Mouse (Mus musculus) E14TG2a.4 (cell line): ENCODE results near the gene Bmpr1b.

Experiments used
- H3K27me3 ChIP-seq: 2 replicates; pipeline ENCODE4 v1.6.1; 2014; ENCODE audit warnings: low read length, control low read depth; ENCODE audit not compliant: insufficient read depth
- H3K36me3 ChIP-seq: 2 replicates; pipeline ENCODE4 v1.6.1; 2014; ENCODE audit warnings: low read length, control low read depth; ENCODE audit not compliant: insufficient read depth
- H3K4me1 ChIP-seq: replicated peaks from 2 replicates; pipeline ENCODE4 v1.6.1; 2014; ENCODE audit warnings: low read depth, low read length, control low read depth
- H3K4me3 ChIP-seq: replicated peaks from 2 replicates; pipeline ENCODE4 v1.5.1; 2014; ENCODE audit warnings: mild to moderate bottlenecking, low read length
- H3K9me3 ChIP-seq: 2 replicates; pipeline ENCODE4 v1.6.1; 2014; ENCODE audit warnings: low read length, control low read depth
- CTCF ChIP-seq: conservative IDR thresholded peaks from 2 replicates; pipeline ENCODE4 v1.5.1; 2014; ENCODE audit warnings: low read length
- NANOG ChIP-seq: IDR thresholded peaks from 2 replicates; pipeline ENCODE4 v1.6.1; 2014; ENCODE audit warnings: borderline replicate concordance, low read length, mixed read lengths
- POU5F1 ChIP-seq: IDR thresholded peaks from 2 replicates; pipeline ENCODE4 v1.6.1; 2014; ENCODE audit warnings: low read length, borderline replicate concordance

The Bmpr1b gene

DNA sequence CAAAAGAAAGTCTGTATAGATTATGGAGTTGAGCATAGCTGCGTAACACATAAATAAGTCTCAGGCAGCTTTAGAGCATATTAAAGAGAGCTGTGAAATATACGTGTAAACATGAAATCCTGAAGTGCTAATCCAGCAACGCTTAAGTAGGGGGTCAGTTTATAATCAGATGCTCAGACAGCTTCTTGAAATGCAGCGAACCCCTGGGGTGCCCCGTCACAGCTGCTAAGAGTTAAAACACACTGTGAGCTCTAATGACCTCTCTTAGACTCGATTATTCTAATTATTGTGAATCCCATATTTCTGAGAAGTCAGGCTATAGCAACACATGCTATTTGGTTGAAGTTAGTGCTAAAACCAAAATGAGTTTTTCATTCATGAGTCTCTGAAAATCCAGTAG is 45.0 kb downstream of the Bmpr1b start:
- Histone ChIP-seq H3K4me3 (no peak overlapping the region), H3K9me3 (no peaks in the 10 kb centered on the region), H3K4me1 (no peaks in the 10 kb centered on the region), H3K27me3 (no peaks in the 10 kb centered on the region), H3K36me3 (no peaks in the 10 kb centered on the region)
- TF ChIP-seq POU5F1 (no peak), NANOG (no peak), CTCF (no peak)

DNA sequence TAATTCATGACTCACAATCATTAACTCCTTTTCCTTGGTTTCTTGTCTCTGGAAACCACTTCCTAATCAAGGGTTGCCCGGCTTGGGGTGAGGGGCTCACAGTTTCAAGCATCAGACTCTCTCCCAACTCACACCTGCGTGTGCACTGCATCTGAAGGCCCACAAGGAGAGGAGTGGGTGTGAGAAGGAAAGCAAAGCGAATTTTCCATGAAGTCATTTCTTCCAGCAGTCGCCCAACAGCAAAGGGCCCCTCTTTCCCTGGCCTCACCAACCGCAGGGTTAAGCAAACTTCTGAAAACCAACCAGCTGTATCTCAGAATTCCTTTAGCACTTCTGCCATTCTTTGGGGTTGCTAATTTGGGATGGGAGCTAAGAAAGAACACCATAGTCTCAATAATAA is 46.8 kb downstream of the Bmpr1b start:
- no peaks in the 10 kb centered on the region for H3K27me3 ChIP-seq
- no peak overlapping the region for H3K4me3 ChIP-seq
- H3K4me1 ChIP-seq = no peaks in the 10 kb centered on the region
- no peaks in the 10 kb centered on the region for H3K36me3 ChIP-seq
- no peaks in the 10 kb centered on the region for H3K9me3 ChIP-seq
- TF ChIP-seq CTCF (no peak), POU5F1 (no peak), NANOG (no peak)

DNA sequence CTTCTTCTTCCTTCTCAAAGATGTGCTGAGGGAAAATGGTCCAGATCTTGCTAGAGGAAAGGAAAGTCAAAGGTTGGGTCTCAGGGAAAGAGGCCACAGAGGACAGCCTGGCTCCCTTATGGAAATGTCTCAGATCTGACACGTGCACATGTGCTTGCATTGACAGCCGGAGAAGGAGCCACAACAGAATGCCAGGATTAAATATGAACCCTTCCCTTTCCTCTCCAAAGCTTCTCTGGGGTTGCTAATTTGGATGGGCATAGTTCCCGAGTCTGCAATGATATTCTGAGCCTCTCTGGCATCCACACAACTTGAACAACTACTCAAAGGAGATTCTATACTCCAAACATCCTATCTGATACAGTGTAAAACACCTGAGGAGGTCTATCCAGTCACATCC is 48.4 kb downstream of the Bmpr1b start:
- H3K36me3 ChIP-seq = no peaks in the 10 kb centered on the region
- TF ChIP-seq NANOG (no peak), CTCF (no peak), POU5F1 (no peak)

DNA sequence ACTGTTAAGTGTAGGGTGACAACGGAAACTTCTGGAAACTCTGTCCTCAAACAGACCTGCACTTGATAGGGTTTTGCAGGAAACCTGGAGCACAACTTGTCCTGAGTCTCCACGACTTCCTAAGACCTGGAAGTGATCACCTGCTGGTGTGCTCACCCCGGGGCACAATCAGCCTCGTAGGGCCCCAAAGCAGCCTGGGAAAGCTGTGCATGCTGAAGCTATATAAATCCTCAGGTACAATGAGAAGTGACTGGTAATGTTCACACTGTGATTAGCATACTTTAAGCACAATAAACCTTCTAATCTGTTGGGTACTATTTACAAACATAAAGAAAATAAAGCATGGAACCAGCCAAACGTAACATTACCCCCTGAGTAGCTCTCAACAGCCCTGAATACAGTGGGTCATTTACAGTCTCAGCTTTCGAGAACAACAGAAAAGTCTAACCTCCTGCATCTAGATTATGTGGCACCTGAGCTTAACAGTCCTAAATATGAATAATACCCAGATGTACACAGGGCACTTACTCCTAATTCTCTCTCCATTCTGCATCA is 54.4 kb downstream of the Bmpr1b start:
- Histone ChIP-seq H3K36me3 (no peaks in the 10 kb centered on the region), H3K27me3 (no peaks in the 10 kb centered on the region; the same call in 1 of the 2 replicates), H3K9me3 (no peaks in the 10 kb centered on the region), H3K4me1 (no peaks in the 10 kb centered on the region), H3K4me3 (no peak overlapping the region)
- TF ChIP-seq CTCF (no peak), NANOG (no peak), POU5F1 (no peak)

More for the DNA sequence above, 48.4 kb downstream of the Bmpr1b start:
- no peaks in the 10 kb centered on the region for H3K4me1 ChIP-seq
- no peaks in the 10 kb centered on the region for H3K27me3 ChIP-seq
- H3K4me3 ChIP-seq = no peak overlapping the region
- no peaks in the 10 kb centered on the region for H3K9me3 ChIP-seq

DNA sequence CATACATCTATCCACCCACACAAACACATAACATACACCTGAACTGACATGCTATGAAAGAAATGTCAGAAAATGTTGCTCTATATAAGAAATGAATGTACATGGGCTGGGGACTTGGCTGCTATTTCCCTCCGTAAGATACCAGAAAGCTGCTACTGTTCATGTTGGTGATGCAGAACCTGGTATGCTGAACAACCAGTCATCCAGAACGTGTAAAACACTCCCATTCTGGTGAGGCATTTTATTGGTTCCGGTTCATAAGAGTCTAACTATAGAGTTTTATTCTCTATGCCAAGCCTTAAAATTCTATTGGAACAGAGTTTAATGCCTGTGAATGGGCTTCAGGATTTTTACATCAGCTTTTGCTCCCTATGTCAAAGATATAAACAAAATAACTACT is 55.0 kb downstream of the Bmpr1b start:
- no peaks in the 10 kb centered on the region for H3K4me1 ChIP-seq
- TF ChIP-seq CTCF = no peak
- no peak for TF ChIP-seq NANOG
- TF ChIP-seq POU5F1 = no peak
- H3K27me3 ChIP-seq = no peaks in the 10 kb centered on the region; the same call in 1 of the 2 replicates
- no peak overlapping the region for H3K4me3 ChIP-seq
- no peaks in the 10 kb centered on the region for H3K9me3 ChIP-seq
- no peaks in the 10 kb centered on the region for H3K36me3 ChIP-seq

DNA sequence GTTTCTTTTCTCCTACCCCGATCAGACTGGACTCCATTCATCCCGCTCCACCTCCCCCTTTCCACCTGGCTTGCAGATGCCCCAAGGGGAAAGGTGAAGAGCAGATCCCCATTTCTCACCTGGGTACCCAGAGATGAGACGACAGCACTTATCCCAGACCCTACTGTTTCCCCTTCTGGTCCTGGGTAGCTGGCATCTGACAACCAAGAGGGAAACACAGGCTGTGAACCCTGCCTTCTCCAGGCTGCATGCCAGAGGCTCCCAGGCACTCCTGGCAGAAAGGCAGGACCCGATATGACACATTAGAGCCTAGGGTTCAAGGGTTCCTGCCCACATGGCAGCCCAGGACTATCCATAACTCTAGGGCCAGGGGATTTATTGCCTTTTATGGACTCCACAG is 56.0 kb downstream of the Bmpr1b start:
- Histone ChIP-seq H3K9me3 (no peaks in the 10 kb centered on the region), H3K27me3 (no peaks in the 10 kb centered on the region; the same call in 1 of the 2 replicates), H3K4me1 (no peaks in the 10 kb centered on the region), H3K4me3 (no peak overlapping the region), H3K36me3 (no peaks in the 10 kb centered on the region)
- TF ChIP-seq NANOG = no peak
- no peak for TF ChIP-seq POU5F1
- TF ChIP-seq CTCF = no peak

DNA sequence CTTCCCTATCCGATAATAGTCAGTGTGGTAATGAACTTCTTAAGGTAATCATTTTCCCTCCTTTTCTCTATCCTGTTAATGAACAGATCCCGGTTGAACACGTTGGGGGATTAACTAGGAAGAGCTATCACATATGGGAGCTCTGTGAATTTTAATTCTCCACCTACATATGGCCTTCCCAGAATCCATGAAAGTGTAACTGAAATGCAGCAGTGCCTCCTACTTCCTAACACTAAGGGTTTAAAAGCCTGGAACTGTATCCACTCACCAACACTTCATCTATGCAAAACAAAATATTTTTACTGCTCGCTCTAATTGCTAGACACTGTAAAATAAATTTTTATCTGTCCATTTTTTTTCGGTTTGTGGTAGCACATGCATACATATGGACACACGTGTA is 63.0 kb downstream of the Bmpr1b start:
- Histone ChIP-seq H3K36me3 (no peaks in the 10 kb centered on the region), H3K9me3 (0 out of 2 replicates have a peak, but pooled peaks cover 2% of the 10 kb centered on the region)

DNA sequence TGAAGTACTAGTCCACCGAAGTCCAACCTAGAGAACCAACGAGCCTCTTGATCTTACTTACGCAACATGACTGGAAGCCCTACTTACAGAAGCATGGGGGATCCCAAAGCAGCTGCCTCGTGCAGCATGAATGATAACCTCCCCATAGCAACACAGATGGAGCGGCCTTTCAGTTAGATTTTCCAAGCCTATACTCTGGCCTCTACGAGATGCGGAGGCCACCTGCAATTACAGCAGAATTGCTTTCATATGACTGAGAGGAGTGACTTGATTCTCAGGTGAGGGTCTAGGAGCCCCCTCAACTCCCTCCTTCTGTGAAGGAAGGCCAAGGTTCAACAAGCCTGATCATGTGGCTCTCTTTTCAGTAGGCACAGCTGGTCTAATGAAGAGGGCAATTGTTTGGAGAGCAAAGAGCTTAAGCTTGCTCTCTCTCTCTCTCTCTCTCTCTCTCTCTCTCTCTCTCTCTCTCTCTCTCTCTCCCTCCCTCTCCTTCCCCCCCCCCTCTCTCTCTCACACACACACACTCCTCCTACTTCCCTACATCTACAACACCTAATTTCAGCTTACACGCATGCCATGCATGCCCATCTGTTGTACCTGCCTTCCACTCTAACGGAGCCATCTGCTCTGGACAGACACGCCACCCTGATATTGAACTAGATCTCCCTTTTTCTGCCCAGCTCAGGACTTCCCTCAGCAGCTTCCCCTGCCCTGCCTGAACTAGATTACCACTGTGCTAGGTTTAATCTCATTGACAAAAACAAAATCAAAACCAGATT is 65.0 kb downstream of the Bmpr1b start:
- Histone ChIP-seq H3K4me3 (no peak overlapping the region), H3K27me3 (no peaks in the 10 kb centered on the region), H3K9me3 (0 out of 2 replicates have a peak, but pooled peaks cover 2% of the 10 kb centered on the region), H3K4me1 (no peaks in the 10 kb centered on the region), H3K36me3 (no peaks in the 10 kb centered on the region)
- TF ChIP-seq POU5F1 (no peak), NANOG (no peak), CTCF (no peak)

More for the DNA sequence above, 63.0 kb downstream of the Bmpr1b start:
- Histone ChIP-seq H3K27me3 (no peaks in the 10 kb centered on the region), H3K4me1 (no peaks in the 10 kb centered on the region), H3K4me3 (no peak overlapping the region)
- TF ChIP-seq POU5F1 = no peak
- TF ChIP-seq NANOG = no peak
- TF ChIP-seq CTCF = no peak

DNA sequence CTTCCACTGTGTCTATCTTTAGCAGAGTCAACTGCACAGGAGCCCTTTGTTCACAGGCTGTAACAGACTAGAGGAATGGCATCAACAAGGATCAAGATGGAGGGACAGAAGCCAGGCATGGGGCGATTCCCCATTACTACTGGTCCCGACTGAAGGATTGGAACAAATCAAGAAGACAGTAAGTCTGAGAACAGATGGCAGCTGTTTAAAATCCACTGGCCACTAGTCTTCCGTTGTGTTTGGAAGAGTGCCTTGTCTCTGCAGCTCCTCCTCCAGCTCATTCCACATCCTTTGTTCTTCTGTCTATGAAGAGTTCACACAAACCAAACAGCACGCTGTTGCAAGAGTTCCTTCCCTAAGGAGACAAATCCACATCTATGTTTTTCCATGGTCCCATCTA is 65.6 kb downstream of the Bmpr1b start:
- Histone ChIP-seq H3K4me3 (no peak overlapping the region), H3K4me1 (no peaks in the 10 kb centered on the region), H3K36me3 (no peaks in the 10 kb centered on the region), H3K9me3 (0 out of 2 replicates have a peak, but pooled peaks cover 2% of the 10 kb centered on the region), H3K27me3 (no peaks in the 10 kb centered on the region)
- TF ChIP-seq CTCF = no peak
- no peak for TF ChIP-seq NANOG
- TF ChIP-seq POU5F1 = no peak
